Mouse (Mus musculus): ENCODE results near the gene Rhox7a.
"Not testable (repeated sequence)": the region's sequence is repeated elsewhere in the genome, so short reads cannot be mapped to it uniquely, and the experiment has no call there.

The Rhox7a gene

DNA sequence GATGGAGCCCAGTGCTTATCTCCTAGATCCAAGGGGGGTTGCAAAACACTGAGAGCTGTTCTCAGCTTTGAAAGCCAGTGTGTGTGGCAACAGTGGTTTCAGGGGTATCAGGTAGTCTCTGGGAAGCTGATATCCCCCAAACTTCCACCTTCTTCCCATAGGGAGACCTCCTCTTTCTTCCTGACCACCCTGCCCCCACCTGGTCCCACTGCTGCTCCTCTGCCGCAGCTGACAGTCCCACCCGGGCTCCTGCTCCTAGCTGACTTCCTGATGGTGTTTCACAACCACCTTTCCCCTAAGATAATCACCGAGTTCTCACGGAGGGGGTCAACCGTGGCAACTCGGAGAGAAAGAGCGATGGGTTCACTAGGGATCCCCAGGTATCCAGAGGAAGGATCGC is at the start of gene Rhox7a:
Gene Rhox7a (plus strand): TSS at position 301 of the 400 bp plus-strand sequence.
- not testable (repeated sequence) for DNase-seq

DNA sequence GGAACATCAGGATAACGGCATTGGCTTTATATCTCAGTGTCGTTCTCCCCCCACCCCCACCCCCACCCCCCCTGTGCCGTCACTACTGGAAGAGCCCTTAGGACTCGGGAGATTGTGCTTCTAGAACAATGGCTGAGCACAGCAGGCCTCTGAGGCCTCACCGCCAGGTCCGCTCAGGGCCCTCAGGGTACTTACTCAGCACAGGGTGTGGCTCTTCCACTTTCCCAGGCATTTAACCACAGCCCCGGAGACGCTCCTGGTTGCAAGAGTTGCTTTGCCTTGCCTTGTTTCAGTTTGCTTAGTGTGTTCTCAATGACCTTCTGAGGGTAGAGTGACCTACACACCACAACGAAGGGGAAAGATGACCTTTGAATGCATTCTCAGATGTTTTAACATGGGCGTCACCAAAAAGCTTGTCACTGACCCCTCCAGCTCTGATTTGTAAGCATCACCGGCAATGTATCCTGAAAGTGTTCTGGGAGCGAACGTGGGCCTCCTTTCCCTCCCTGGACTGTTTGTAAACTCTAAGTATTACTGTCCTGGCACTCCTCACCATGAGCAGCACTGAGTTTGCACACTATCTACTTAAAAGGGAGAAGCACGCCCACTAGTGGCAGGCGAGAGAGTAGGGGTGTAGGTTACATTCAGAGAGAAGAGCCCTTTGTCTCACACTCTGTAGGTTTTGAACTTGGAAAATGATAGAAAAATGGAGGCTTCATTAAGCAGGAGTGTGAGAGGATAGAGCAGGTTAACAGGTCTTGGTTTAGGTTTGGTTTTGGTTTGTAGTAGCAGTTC is 24.0 kb upstream of the Rhox7a start:
- DNase-seq: no peak

DNA sequence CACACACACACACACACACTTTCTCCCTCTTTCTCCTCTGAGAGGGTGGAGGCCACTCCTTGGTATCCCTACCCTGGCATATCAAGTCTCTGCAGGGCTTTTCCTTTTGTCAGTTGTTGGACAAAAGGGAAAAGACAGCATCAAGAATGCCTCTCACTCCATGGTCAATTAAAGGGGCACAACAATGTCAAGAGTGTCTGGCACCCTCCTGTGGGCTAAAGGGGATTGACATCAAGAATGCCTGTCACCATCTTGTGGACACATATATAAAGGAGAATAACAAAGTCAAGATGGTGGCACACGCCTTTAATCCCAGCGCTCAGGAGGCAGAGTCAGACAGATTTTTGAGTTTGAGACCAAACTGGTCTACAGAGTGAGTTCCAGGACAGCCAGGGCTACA is 22.1 kb upstream of the Rhox7a start:
- no peak for DNase-seq

DNA sequence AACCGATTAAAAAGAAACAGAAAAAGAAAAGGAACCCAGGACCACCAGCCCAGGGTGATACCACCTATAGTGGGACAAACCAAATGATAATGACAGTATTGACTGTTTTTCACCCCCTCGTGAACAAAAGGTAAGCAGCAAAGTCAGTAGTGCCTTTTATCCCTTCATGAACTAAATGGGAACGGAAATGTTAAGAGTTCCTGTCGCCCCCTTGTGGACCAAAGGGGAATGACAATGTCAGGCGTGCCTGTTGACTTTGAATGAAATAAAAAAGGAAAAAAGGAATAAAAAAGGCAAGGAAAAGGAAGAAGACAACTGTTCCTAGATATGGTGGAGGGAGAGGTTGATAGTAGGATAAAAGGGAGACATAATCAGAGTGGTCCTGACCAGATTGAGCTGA is 20.3 kb upstream of the Rhox7a start:
- peak; percentile 7 for DNase-seq

DNA sequence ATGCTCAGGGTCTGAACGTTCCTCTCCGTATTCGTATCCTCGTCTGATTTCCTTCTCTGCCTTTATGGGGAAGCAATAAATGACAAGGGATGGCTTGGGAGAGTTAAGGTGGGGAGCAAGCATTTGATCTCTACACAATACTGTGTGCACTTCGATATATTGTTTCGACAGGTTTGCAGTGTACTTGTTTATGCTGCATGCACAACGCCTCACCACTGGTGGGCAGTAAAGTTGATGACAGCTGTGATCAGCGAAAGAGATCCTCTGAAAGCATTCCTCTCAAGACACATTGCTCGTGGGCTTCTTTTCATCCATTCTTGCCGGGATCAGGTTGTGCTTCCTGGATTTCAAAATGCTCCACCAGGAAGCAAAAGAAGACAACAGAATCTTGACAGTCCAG is 15.8 kb upstream of the Rhox7a start:
- DNase-seq: no peak

DNA sequence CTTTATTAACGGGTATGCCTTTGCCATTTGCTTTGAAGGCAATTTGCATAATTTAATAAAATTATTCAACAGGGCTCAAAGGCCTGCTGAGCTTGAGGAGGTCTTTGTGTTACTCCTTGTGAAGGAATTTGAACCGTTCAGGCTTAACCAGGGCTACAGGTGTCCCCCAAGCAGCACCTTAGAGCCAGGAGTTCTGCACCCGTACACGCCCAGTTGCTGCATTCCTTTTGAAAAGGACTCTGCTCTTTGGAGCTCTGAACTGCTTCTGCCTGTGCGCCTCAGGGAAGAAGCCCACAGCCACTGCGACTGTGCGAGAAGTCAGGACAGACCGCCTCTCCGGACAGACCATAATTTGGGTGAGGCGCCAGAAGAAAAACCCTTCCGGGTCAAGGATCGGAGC is 4.9 kb upstream of the Rhox7a start, which contains the start of gene Rhox6:
Gene Rhox6 (plus strand): TSS at position 301 of the 400 bp plus-strand sequence.
- not testable (repeated sequence) for DNase-seq

DNA sequence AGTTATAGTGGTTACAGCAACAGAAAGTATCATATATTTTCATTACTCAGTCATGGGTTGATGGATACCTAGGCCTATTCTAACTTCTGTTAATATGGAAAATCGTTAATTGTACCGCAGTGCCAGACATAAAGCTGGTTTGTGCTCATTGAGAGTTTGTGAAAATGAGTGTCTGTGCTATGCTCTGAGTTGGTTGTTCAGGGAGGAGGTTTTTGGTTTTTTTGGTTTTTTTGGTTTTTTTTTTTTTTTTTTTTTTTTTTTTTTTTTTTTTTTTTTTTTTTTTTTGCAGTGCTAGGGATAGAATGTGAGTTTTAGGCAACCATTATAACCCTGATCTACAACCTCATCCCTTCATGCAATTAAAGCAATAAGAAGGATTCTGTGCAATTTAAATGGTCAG is 40.2 kb downstream of the Rhox7a start:
- no peak for DNase-seq

DNA sequence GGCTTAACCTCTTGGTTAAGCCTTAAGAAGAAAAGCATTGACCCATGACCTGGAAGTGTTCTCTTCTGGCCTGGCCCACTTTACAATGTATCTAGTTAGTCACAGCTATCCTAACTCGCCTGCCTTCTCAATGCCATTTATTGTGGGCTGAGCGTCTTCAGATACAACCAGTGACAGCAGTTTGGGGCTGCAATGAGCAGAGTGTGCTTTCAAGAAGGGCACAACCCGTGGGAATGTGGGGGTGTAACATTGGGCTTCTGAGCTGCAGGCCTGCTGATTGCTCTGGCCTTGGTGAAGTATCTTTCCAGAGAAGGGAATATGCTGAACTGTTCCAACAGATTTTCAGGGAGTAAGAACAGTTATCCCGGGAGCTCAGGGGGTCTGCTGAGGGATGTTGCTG is 47.4 kb downstream of the Rhox7a start, which contains the start of gene Rhox8:
Gene Rhox8 (minus strand): TSS at position 101 of the 400 bp plus-strand sequence.
- no peak for DNase-seq
